Mouse (Mus musculus) neural tube, embryonic 10.5 days (tissue): ENCODE data around the gene Mmab.

Experiments used
- DNase-seq: peaks from one replicate; pipeline ENCODE4 v3.0.0-alpha.2; 2017; ENCODE audit warnings: low spot score; ENCODE audit errors: extremely low spot score

The Mmab gene

DNA sequence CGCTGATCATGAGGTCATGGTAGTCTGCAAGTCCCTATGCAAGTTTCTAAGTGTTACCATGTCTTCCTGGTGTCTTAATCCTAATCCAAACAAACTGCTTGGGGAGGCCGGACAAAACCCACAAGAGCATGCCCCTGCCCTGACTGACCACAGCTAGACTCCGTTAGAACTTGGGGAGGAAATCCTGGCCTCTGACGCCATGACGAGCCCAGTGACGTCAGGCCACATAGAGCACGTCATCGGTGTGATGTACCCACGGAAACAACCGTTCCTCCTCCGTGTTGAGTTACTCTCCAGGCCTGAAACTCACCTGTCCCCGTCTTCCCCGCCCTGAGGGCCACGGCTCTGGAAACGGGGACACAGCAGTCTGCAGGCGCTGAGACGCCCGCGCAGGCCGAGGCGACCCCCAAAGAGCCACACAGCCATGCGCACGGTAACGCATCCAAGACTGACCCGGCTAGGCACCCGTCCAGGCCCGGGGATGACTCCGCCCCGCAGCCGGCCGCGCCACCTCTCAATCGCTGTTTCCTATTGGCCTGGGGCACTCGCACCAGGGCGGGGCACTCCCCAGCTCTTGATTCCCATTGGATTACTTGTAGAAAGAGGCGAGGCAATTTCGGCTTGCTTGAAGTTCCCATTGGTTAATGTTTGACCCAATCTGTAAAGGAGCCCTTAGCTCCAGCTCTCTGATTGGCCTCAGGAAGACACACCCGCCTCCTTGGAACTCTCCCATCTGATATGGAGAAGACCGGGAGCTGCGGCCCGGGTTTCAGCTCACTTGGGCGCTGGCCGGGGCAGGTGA, at the start of gene Mmab, which contains the start of gene Mvk:
Gene Mmab, minus strand, starts transcription at position 495 of the 802 bp plus-strand sequence.
Gene Mvk, plus strand, starts transcription at position 704 of the 802 bp plus-strand sequence.
- DNase-seq: peak; percentile 99

DNA sequence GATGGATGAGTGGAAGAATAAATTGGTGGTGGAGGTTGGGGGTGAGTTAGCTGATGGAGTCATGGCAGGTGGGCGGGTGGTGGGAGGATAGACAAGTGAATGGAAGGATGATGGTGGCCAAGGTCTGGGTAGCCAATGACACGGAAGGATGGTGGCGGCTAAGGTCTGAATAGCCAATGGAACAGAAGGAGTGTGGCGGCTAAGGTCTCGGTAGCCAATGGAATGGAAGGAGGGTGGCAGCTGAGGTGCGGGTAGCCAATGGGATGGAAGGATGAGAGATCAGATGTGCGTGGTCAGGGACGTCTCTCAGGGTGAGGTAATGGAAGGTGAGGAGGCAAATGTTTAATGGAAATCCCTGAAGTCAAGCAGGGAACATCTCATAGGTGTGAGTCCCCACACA, 46.4 kb upstream of the Mmab start:
- DNase-seq: no peak

DNA sequence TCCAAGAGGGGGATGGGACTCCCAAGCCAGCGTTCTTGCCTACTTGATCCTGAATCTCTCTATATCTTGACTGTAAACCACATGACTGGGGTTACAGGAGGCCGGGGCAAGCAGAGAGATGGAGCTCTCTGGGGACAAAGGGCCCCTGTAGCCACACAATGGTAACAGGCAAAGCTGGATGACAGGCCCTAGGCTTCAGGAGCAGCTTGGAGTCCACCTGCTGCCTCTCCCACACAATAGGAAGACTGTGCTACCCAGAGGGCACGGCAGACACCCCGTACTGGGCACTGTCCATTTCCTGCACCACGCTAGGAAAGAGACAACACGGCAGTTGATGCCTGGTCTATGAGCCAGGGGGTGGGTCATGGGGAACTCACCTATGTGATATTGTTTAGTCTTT, 45.7 kb upstream of the Mmab start:
- DNase-seq: no peak

DNA sequence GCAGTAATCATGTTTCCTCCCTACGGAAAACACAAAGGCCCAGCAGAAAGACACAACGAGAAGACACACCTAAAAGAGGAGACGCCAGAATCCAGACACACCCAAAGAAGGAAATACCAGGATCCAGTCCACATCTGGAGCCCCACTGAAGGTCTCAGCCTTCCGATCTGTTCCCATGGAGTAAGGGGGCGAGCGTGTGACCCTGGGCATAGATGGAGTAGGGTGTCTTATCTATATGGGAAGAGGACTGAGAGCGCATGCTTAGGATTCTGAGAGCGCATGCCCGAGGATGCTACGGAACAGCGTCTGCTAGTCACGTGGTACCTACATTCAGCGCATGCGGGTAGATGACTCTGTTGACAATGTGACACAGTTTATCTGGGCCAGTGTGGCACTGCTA, 41.8 kb upstream of the Mmab start:
- DNase-seq: no peak

DNA sequence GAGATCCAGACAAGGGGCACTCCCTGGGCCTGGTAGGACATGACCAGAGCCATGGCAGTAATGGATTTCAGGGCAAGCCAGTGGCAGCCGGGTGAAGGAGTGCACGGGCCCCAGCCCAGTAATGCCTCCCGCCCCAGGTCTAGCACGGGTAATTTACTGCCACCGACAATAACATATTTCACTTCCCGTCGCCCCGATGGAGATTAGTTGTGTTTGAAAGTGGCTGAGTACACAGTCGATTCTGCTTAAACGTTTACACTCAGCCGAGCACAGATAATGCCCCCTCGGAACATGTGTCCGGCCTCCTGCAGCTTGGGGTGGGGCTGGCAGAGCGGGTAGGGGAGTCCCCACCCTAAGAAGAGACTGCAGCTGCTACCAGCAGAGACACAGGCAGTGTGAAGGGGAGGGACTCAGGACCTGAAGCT, 38.7 kb upstream of the Mmab start:
- peak; percentile 46 for DNase-seq

DNA sequence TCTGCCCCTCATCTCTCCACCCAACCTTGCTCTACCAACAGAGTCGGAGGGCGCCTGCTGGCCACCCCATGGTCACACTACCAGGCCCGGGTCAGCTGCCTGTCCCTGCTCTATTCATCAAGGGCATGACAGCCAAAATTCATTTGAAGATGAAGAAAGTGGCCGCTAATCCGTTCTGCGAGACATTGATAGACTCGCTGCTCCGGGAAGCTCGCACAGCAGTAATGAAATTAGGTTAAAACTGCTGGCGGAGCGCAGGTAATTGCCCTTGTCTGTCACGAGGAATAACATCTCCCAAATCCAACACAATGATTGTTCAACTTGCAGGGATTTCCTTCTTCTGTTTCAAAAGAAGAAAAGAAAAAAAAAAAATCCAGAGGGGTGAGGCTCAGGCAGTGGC, 34.4 kb upstream of the Mmab start:
- DNase-seq: no peak

DNA sequence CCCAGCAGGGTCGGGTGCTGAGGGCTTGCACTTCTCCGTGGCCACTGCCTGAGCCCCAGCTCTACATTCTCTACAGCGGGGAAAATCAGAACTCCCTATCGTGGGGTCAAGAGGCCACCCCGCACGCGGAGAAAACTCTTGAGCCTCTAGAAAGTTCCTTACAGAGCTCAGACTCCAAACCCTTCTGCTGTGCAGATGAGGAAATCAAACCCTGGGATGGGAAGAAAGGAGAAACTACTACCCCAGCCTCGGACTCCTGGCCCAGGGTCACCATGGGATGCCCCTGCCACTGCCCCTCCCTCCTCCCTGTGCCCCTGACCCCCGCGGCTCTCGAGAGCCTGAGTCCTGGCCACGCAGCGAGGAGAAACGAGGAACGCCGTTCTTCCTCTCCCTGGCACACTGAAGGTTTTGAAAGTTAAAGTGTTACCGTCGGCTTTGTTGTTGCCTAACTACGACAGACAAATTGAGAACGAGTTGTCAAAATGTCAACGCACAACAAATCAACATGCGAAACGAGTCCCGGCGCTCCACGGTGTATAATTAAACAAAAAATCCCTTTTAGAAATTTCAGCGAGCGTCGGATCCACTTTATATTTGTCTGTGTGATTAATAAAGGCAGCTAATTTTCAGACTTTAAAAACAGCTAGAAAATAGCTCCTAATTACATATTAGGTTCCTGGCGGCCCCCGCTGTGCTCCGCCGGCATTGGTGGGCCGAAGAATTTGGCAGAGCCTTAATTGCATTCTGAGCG, 31.1 kb upstream of the Mmab start:
- DNase-seq: no peak

DNA sequence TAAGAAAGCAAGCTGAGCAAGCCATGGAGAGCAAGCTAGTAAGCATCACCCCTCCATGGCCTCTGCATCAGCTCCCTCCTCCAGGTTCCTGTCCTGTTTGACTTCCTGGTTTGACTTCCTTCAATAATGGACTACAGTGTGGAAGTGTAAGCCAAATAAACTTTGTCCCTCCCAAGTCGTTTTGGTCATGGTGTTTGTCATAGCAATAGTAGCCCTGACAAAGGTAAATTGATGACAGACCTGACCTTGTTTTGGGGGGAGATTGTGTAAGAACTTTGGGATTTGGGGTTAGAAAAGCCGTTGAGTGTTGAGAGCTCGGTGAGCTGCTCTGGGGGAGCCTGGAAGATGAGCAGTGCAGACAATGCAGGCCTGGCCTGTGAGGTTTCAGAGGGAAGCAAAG, 26.5 kb upstream of the Mmab start:
- DNase-seq: no peak

DNA sequence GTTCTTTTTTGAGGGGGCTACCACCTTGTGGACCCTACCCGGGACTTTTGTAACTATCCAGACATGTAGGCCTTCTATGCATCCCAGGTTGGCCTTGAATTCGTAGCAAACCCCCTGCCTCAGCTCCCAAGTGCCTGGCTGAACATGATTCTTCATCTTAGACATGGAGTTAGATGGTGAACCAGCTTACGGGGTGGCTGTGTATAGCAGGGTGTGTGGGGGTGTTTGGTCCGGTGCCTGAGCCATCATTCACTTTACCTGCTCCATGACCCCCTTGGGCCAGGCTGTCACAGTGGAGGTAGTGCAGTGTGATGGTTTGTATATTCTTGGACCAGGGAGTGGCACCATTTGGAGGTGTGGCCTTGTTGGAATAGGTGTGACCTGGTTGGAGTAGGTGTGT, 24.1 kb upstream of the Mmab start:
- DNase-seq: no peak

DNA sequence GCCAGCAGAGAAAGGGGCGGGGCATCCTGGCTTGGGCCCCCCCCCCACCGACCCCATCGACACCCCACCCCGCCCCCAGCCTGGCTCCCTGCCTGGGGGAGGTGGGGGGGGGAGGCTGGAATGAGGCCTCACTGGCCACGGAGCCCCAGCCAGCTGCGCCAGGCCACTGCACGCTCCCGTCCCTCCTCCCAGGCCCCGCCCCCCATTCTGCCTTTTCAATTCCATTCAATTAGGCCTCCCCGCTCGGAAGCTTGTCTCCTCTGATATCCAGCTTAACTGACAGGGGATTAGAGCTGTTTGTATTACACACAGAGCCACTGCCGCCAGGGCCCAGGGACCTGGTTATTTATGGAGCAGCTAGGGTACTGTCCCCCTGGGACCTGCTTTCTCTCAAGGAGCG, 23.6 kb upstream of the Mmab start:
- peak; percentile 88 for DNase-seq

DNA sequence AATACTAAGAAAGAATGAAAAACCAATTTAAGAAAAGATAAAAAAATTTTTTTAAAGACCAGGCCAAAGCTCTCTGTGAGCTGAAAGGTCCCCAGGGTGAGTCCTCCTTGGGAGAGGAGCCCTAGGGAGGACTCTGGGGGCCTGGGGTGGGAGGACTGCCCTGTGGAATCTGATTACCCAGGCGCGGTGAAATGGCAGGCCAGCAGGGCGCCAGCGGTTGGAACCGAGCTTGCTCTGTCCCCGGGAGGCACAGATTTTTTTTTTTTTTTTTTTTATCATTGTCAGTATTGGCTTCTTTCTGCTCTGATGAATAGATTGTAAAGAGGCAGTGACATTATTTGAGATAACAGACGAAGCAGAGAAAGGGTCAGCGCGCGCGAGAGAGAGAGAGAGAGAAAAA, 23.2 kb upstream of the Mmab start:
- no peak for DNase-seq

DNA sequence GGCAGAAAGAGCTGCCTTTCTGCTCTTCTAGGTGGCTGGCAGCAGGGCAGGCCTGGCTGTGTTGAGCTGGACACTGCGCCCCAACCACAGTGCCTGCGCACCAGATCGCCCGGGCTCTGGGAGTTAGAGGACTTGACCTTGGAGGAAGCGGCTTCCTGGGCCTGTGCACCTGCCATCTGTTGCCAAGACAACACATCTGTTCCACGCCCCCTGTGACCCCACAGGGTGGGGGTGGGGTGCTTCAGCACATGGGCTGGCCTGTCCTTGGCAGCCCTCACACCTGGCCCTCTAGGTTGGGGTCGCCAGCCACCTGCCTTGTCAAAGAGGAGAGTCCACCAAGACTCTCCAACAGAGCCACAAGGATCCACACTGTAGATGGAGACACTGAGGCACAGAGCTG, 21.8 kb upstream of the Mmab start:
- DNase-seq: peak; percentile 60

DNA sequence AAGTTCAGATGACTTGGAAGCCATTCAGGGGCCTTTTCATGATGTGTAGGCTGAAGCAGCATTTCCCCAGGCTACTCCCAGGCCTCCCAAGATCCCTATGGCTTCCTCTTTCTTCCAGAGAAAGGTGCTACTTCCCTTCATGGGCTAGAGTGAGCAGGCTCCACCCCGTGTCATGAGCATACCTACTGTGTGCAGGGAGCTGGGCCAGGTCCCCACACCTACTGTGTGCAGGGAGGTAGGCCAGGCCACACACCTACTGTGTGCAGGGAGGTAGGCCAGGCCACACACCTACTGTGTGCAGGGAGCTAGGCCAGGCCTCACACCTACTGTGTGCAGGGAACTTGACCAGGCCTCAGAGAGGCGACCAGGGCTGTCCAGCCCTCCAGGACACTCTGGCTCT, 20.7 kb upstream of the Mmab start:
- no peak for DNase-seq

DNA sequence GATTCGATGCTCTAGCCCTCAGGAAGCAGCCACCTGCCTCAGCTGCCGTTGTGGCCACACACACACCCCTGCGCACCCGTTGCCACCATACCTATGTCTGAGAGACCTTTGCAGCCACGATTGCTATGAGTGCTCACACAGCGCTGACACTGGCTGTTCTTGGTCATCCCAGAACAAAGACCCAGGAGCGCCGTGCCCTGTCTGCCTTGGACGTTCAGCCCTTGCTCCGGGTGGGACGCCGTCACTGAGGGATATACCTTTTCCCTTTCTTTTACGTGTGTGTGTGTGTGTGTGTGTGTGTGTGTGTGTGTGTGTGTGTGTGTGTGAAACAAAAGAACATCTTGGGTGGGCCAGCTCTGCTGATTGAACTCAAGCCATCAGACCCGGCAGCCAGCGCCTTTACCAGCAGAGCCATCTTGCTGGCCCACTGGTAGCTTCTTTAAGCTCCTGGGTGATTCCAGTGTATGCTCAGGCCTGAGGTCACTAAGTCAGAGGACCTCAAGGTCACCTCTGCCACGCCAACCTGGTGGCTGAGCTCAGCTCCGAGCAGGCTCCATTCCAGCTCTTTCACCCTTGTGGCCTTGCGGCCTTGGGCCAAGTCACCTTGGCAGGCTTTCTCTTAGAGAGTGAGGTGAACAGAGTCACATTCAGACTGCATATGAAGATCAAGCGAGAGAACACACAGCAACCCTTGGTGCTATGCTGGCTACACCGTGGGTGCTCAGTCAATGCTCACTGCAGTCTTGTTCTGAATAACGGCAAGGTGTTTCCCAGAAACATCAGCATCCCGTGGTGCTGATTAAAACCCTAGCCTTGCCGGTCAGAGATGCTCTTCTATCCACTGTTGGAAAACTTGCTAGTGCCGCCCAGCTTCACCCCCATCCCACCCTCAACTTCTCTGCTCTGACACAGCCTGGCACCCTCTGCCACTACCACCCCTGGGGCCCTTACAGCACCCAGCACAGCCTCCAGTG, 18.5 kb upstream of the Mmab start:
- no peak for DNase-seq

DNA sequence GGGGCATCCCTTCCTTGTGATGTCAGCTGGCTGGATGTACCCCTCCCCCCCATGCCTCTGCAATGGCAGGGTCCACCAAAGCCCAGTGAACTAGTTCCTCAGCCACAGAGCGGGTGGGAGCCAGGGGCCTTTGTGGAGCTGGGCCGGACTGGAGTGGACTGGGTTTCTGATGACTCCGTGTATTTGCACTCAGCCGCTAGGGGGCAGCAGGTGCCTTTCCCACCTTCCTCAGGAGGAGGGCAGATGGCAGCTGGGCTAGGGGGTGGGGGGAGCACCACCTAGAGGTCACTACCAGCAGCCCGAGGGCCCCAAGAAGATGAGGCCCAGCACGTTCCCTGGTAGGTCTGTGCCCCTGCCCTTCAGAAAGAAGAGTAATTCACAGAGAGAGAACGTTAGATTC, 17.4 kb upstream of the Mmab start:
- DNase-seq: peak; percentile 89

DNA sequence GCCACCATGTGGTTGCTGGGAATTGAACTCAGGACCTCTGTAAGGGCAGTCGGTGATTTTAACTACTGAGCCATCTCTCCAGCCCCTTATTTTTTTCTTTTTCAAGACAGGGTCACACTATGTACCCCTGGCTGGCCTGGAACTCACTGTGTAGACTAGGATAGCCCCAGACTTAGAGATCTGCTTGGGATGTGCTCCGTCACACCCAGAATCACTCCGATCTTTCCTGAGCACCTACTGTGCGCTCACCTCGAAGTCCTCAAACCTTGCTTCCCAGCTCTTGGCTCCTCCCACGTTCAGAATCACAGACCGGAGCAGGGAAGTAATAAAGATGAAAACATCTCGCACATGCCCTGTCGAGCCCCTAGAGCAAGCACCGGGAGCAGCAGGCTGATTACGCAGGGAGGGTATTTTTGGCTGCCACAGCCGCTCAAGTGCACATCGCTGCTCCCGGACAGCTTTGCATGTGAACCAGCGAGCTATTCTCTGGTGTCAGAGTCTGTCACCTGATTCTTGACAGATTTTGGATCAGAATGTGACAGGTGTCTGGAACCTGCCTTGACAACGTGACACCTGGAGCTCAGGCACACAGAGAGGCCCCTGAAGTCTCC, 13.2 kb upstream of the Mmab start:
- no peak for DNase-seq

DNA sequence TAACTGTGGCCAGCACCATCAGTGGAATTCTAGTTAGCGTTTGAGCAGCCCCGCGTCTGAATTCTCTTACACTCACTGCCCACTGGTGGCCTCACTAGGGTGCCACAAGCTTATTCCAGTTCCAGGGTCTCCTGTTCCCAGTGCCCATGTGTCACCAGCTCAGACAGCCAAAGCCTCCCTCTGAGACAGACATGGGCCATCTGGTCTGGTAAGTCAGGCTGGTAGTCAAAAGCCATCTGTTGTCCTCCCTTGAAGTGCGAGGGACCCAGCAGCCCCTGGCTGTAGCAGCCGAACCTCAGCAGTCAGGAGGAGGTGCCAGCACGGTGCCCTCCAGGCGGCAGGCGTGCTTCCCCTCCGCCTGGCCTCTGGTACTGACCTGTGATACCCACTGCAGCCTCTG, 12.4 kb upstream of the Mmab start:
- no peak for DNase-seq

DNA sequence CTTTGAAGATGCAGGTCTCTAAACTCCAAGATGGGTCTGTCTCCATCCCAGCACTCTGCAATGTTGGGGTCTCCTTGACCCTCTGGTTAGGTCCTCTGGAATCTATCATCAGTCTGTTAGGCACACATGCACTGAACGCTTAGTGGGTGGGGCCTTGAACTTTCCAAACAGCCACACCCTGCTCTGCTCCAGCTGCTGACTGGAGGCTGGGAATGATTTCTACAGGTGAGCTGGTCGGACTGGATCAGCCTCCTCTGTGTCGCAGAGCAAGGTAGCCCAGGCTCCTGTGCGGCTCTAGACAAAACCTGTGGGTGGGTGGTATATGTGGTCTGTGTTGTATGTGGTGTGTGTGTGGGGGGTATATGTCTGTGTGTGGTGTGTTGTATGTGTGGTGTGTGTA, 5.2 kb upstream of the Mmab start:
- DNase-seq: no peak

DNA sequence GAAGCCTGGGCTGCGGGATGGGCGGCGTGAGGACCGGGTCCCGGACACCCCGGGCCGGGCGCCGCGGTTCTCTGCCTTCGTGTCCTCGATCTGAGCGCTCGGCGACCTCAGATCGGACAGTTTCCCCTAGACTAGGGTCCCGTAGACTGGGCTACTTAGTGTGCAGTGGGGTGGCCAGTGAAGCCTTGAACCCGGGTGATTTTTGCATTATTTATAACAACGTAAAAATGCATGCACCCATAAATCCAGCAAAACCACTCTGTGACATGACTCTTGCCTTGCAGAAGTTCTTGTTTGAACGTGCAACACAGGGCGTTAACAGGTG, 470 bp upstream of the Mmab start:
- DNase-seq: no peak

DNA sequence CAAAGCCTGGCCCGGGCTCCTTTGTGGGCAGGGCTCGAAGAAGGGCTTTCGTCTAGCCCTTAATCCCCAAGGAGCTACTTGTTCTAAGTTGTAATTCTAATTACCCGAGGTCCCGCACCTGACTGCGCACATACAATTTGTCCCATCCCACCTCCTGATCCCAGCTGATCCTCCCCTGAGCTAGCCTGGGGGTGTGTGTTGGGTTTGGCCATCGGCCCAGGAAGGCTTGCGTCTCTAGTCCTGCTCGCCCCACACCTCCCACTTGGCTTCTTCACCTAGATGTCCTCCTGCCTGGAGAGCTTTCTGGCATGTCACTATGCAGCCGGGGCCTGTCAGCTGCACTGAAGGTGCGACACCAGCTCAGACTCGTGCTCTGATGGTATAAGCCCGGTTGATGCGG, 8.3 kb downstream of the Mmab start:
- DNase-seq: no peak

DNA sequence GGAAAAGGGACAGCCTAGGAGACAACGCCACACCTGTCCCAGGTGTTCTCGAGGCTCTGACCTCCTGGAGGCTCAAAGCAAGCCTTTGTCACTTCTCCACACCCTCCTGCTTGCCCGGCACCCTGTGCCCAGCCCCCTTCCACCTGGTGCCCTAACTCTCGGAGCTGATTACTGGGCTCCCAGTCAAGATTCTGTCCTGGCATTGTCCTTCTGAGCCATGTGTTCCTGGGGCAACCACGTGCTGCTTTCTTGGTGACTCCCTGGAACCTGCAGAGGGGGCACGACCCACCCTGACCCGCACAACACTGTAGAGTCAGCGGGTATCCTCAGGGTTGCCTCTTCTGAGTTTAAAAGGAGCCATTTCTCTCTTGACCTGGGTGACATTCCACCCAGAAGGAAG, 9.5 kb downstream of the Mmab start:
- no peak for DNase-seq
